ENCODE assay signal across 9 mouse cellular contexts in the genomic region with DNA sequence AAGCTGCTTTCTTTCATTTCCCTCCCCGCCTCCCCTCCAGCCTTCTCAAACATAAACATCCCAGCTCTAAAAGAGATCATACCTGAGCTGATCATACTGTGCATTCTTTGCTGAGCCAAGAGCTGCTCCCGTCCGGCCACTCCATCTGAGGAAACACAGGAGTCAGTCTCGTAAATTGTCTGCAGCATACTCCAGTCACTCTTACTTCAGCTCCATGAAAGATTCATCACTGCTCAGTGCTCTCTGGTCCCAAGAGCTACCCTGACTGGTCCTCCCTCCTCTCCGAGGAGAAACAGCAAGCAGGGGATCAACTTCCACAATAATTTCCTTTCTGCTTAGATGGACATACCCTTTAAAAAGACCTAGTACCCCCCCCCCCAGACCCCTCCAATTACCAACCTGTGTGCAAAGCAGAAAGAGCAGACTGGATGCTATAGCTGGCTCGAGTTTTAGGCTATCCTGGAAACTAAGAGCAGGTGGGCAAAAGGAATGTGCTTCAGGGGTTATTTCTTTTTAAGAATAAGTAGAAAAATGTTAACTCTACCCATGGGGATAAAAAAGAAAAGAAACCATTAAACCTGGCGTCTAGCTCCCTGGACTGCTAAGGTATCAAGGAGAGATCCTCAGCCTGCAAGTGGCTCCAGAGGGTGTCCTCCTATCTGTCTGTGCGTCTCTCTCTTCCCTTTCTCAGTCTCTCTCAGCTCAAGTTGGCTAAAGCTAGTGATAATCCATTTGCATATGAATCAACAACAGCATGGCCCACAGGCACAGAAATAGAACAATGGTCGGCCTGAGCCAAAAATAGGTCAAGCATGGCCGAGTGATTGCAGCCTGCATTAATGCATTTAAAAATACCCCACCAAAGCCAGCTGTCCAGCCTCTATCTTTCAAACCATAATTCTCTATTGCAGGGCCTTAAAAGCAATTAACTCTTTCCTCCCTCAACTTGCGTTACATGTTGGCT.
DNase-seq lines count a peak whose midpoint lies in the region; ATAC-seq and TF ChIP-seq lines count a peak whose summit lies in the region.
"Had no signal": no experiment of that assay in that cellular context is flagged by ENCODE, and none has a peak within 500 bp of the region (broad histone marks: within the 10 kb centered on the region; RNA-seq: fewer than 3 reads in every experiment).

No protein-coding gene starts in this region.

- no peaks in the 10 kb centered on the region for H3K9me3 ChIP-seq in lung, embryonic 15.5 days
- H3K9me3 ChIP-seq in intestine, embryonic 15.5 days: no peaks in the 10 kb centered on the region
- no peaks in the 10 kb centered on the region for H3K9me3 ChIP-seq in midbrain, embryonic 11.5 days (ENCODE audit: control insufficient read depth, low read length)

- H3K9ac ChIP-seq in lung, embryonic 15.5 days: no peak overlapping the region
- no peak overlapping the region for H3K9ac ChIP-seq in intestine, embryonic 15.5 days
- H3K9ac ChIP-seq in midbrain, embryonic 11.5 days (ENCODE audit: low read length): peak overlapping the region; percentile 51

- TF ChIP-seq CTCF in cerebellum, adult 2 months (IDR thresholded peaks at IDR 0.05; ENCODE audit: borderline replicate concordance, insufficient read depth, low read depth, low read length): no peak

- no peak for DNase-seq in lung, postnatal 36 days
- peak; percentile 61 to 81 for DNase-seq in cerebellum, adult 2 months
- peak; percentile 93 for DNase-seq in midbrain, embryonic 11.5 days (ENCODE audit: low spot score, missing footprints)
- DNase-seq in yolk sac, embryonic 10.5 days (ENCODE audit: low spot score): peak; percentile 13
- no peak for DNase-seq in gastrocnemius, postnatal 4 days (ENCODE audit: low spot score in 2 of 2)

- peak overlapping the region; percentile 29; the same call in 1 of the 2 replicates for H3K27ac ChIP-seq in lung, embryonic 15.5 days
- peak overlapping the region; percentile 43; the same call in 1 of the 2 replicates for H3K27ac ChIP-seq in cerebellum, adult 2 months (ENCODE audit: insufficient read depth, low read length)
- H3K27ac ChIP-seq in intestine, embryonic 15.5 days: 0 out of 2 replicates have a peak overlapping the region, but pooled peaks have one; percentile 38
- H3K27ac ChIP-seq in midbrain, embryonic 11.5 days (ENCODE audit: low read depth, low read length): peak overlapping the region; percentile 74
- H3K27ac ChIP-seq: macrophage had no signal

- WGBS in lung, embryonic 15.5 days: 14% methylated on average over 11 of the region's 11 CpGs
- 9% methylated on average over 11 of the region's 11 CpGs for WGBS in cerebellum, adult 2 months
- WGBS in intestine, embryonic 15.5 days: 19% methylated on average over 11 of the region's 11 CpGs
- WGBS in midbrain, embryonic 11.5 days: 11% methylated on average over 11 of the region's 11 CpGs

- peak overlapping the region; percentile 27; the same call in 1 of the 2 replicates for H3K4me2 ChIP-seq in lung, embryonic 15.5 days
- H3K4me2 ChIP-seq in intestine, embryonic 15.5 days (replicated peaks): peak overlapping the region; percentile 35
- H3K4me2 ChIP-seq in midbrain, embryonic 11.5 days: peak overlapping the region; percentile 51

- H3K4me1 ChIP-seq in lung, embryonic 15.5 days: peaks cover 21% of the 10 kb centered on the region
- no peaks in the 10 kb centered on the region; the same call in 1 of the 2 replicates for H3K4me1 ChIP-seq in cerebellum, adult 2 months (ENCODE audit: control insufficient read depth, insufficient read depth, low read length)
- no peaks in the 10 kb centered on the region; the same call in 1 of the 2 replicates for H3K4me1 ChIP-seq in intestine, embryonic 15.5 days (replicated peaks)
- peaks cover 18% of the 10 kb centered on the region for H3K4me1 ChIP-seq in midbrain, embryonic 11.5 days (ENCODE audit: control insufficient read depth, insufficient read depth, low read length)

- peak; percentile 52; the same call in 1 of the 2 replicates for ATAC-seq in lung, embryonic 15.5 days (ENCODE audit: borderline replicate concordance, extremely low read depth, low FRiP score, low TSS enrichment)
- ATAC-seq in frontal cortex, adult (ENCODE audit: low TSS enrichment): peak; percentile 86
- peak; percentile 67 for ATAC-seq in intestine, embryonic 15.5 days
- ATAC-seq in midbrain, embryonic 11.5 days (ENCODE audit: low FRiP score): peak; percentile 92

- H3K27me3 ChIP-seq in lung, embryonic 15.5 days: no peaks in the 10 kb centered on the region
- no peaks in the 10 kb centered on the region for H3K27me3 ChIP-seq in cerebellum, adult 2 months (ENCODE audit: control insufficient read depth, insufficient read depth, low read length)
- no peaks in the 10 kb centered on the region for H3K27me3 ChIP-seq in intestine, embryonic 15.5 days (replicated peaks)
- H3K27me3 ChIP-seq in midbrain, embryonic 11.5 days (ENCODE audit: control insufficient read depth, insufficient read depth, low read length): no peaks in the 10 kb centered on the region

- no peak for TF ChIP-seq POLR2A in cerebellum, adult 2 months (IDR thresholded peaks at IDR 0.05; ENCODE audit: borderline replicate concordance, insufficient read depth, low read length)

- no peaks in the 10 kb centered on the region for H3K36me3 ChIP-seq in lung, embryonic 15.5 days
- H3K36me3 ChIP-seq in intestine, embryonic 15.5 days: no peaks in the 10 kb centered on the region
- H3K36me3 ChIP-seq in midbrain, embryonic 11.5 days (ENCODE audit: control insufficient read depth, insufficient read depth, low read length): no peaks in the 10 kb centered on the region

- 0 out of 2 replicates have a peak overlapping the region, but pooled peaks have one; percentile 16 for H3K4me3 ChIP-seq in lung, embryonic 15.5 days
- peak overlapping the region; percentile 48 for H3K4me3 ChIP-seq in cerebellum, adult 2 months (replicated peaks; ENCODE audit: insufficient read depth, low read depth, low read length)
- 0 out of 2 replicates have a peak overlapping the region, but pooled peaks have one; percentile 9 for H3K4me3 ChIP-seq in intestine, embryonic 15.5 days (replicated peaks)
- peak overlapping the region; percentile 40 for H3K4me3 ChIP-seq in midbrain, embryonic 11.5 days (ENCODE audit: low read depth, low read length)

Comparison
In these comparisons a context has a peak if more than half of its experiments do, and no peak if none do; other contexts are left out.
1. DNase-seq: peak in cerebellum, adult 2 months (2 of 2), midbrain, embryonic 11.5 days (single experiment) and yolk sac, embryonic 10.5 days (single experiment); none in lung, postnatal 36 days (single experiment) and gastrocnemius, postnatal 4 days (0 of 2).
2. Peak in every context shown above with its lines, with median percentiles within 50 percentile points of each other: ATAC-seq, H3K27ac ChIP-seq, H3K4me2 ChIP-seq and H3K4me3 ChIP-seq.